Mouse (Mus musculus) G1E (cell line): ENCODE results near the gene Sprr2a3. TPM values are rescaled to one million over a fixed set of nuclear protein-coding genes. Genes with fewer than 3 reads are reported as not detected.
"Not testable (repeated sequence)": the region's sequence is repeated elsewhere in the genome, so short reads cannot be mapped to it uniquely, and the experiment has no call there.

Experiments
- ATAC-seq: 2 replicates; pipeline ENCODE4 v1.8.0; 2016; ENCODE audit warnings: mild to moderate bottlenecking; ENCODE audit not compliant: insufficient number of reproducible peaks, poor library complexity, low FRiP score, severe bottlenecking; ENCODE audit errors: extremely low read depth
- DNase-seq: peaks from one replicate; pipeline ENCODE4 v3.0.0; 2012; ENCODE audit warnings: low spot score
- H3K27me3 ChIP-seq: 2 replicates; pipeline ENCODE4 v1.6.1; 2012; ENCODE audit warnings: mild to moderate bottlenecking, low read length, inconsistent platforms; ENCODE audit not compliant: insufficient read depth
- H3K36me3 ChIP-seq: replicated peaks from 2 replicates; pipeline ENCODE3; 2012; ENCODE audit warnings: mild to moderate bottlenecking, inconsistent platforms
- H3K4me1 ChIP-seq: 2 replicates; pipeline ENCODE4 v1.6.1; 2012; ENCODE audit warnings: low read depth, low read length, inconsistent platforms, mixed read lengths; ENCODE audit not compliant: insufficient read depth
- H3K4me3 ChIP-seq: 2 replicates; pipeline ENCODE4 v1.5.1; 2012; ENCODE audit warnings: low read depth, mild to moderate bottlenecking, inconsistent platforms, low read length, moderate library complexity, mixed read lengths
- H3K9me3 ChIP-seq: replicated peaks from 2 replicates; pipeline ENCODE4 v1.6.1; 2012; ENCODE audit warnings: inconsistent platforms
- polyA plus RNA-seq: library from polyadenylated mRNA; stranded (reverse); fragments of >175 nt; gene quantifications from 2 replicates; pipeline ENCODE4 v1.2.3, GENCODE M21; 2012
- total RNA-seq, 2 experiments: library from RNA; stranded (forward) in 1 of 2; stranded (reverse) in 1 of 2; fragments of 200-1000 nt in 1 of 2; fragments of >200 nt in 1 of 2; fragmentation: Nextera tagmentation in 1 of 2; gene quantifications; 2 replicates each; pipeline ENCODE4 v1.2.3; 2014 to 2017

The Sprr2a3 gene
- total RNA-seq (2014; fragmentation: Nextera tagmentation) (not detected in 2 replicates), total RNA-seq (2017) (0.11 and 0.23 TPM in 2 replicates), polyA plus RNA-seq (not detected in 2 replicates)

DNA sequence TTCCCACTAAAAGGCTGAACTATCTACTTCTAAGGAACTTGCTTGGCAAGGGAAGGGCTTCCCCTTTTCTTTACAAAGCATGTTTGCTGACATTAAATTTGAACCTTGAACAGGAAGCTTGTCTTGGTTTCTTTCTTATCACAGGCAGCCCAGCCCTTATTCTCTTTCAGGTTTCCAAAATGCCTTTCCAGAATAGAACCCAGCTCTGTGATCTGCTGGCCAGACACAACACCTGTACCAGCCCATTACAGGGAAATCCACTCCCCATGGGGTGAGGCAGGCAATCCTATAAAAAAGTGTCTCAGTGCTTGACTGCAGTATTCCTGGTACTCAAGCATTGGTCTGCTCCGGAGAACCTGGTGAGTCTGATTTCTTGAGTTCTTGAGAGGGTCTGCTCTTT is at the start of gene Sprr2a3:
Gene Sprr2a3 (plus strand): TSS at position 317 of the 400 bp plus-strand sequence.
- not testable (repeated sequence) for H3K9me3 ChIP-seq, H3K4me3 ChIP-seq, ATAC-seq, H3K36me3 ChIP-seq, DNase-seq, H3K4me1 ChIP-seq, H3K27me3 ChIP-seq

DNA sequence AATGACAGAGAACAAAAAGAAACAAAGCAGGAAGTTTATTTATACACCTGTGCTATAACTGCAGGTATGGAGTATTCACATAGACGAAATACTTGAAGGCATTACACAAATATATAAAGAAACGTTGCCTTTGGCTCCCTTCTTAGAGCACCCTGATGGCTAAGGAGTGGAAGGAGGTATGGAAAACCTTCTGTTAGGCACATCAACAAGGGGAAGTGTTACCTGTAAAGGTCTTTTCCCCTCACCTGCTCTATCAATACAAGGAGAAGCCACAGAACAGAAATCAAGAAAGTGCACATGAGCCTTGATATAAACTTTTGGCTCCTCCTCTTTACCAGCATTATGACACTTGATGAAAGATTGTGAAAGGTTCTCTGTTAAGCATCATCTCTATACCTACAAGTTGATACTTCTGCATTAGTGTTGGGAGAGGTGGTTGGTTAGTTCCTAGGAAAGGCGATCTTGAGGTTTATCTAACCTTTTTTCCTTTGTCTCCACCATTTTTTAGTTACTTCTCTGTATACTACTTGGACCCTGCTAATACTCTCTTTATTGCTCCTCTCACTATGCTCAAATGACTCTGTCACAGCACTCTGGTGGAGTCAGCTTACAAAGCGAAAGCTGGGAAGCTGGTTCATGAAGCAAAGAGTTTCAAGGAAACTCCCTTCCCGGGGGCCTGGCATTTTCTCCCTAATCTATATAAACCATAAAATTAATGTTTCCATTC is 48.6 kb upstream of the Sprr2a3 start:
- DNase-seq, H3K36me3 ChIP-seq, H3K4me1 ChIP-seq, H3K4me3 ChIP-seq, H3K27me3 ChIP-seq, H3K9me3 ChIP-seq, ATAC-seq: not testable (repeated sequence)

DNA sequence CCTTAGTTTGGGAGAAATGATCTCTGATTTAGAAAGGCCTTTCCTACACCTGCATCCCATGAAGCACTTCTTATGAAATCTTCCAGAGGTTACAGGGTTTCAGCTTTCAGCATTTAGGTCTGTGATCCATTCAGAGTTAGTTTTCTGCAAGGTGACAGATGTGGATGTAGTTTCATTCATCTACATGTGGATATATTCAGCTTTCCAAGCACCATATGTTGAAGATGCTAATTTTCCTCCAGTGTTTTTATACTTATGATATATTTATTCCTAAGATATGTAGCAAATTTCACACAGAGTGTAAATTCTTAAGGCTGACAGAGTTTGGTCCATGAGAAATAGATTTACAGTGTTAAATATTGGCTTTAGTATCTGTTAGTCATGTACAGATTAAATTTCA is 46.5 kb upstream of the Sprr2a3 start:
- ATAC-seq, H3K4me1 ChIP-seq, H3K4me3 ChIP-seq, DNase-seq, H3K27me3 ChIP-seq, H3K9me3 ChIP-seq, H3K36me3 ChIP-seq: not testable (repeated sequence)

DNA sequence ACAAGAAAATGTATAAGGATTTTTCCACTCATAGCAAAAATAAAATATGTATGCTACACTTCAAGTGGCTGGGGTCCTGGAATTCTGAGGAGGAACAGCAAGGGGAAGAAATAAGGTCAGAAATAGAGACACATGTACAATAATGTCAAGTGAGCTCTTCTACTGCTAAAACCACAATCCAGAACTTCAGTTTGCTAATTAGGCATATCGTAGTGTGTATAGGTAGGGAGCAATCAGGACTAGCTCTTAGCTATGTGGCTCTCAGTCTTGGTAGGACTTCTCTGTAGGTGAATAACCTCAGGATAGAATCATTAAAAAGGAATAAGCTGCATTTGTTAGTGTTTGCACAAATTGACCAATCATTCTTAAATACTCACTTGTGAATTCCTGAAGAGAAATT is 46.0 kb upstream of the Sprr2a3 start:
- not testable (repeated sequence) for ATAC-seq, H3K4me1 ChIP-seq, H3K9me3 ChIP-seq, H3K27me3 ChIP-seq, H3K36me3 ChIP-seq, DNase-seq, H3K4me3 ChIP-seq

DNA sequence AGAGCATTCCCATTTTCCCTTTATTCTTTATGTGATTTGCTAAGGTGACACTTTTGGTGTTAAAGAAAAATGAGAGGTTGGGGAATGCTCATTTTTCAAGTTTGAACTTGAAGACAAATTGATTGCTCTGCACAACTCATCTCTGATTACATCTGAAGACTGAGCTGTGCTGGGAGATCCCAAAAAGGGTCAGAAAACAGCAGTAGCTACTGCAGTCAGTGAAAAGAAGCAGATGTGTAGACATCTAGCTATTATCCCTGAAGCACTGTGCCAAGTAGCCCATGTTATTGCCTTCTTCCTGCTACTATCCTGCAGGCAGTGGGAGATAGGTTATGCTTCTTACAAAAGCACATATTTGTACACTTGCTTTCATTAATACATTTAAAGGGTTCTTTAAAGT is 40.4 kb upstream of the Sprr2a3 start:
- not testable (repeated sequence) for H3K9me3 ChIP-seq, DNase-seq, H3K4me1 ChIP-seq, ATAC-seq, H3K27me3 ChIP-seq, H3K4me3 ChIP-seq, H3K36me3 ChIP-seq

DNA sequence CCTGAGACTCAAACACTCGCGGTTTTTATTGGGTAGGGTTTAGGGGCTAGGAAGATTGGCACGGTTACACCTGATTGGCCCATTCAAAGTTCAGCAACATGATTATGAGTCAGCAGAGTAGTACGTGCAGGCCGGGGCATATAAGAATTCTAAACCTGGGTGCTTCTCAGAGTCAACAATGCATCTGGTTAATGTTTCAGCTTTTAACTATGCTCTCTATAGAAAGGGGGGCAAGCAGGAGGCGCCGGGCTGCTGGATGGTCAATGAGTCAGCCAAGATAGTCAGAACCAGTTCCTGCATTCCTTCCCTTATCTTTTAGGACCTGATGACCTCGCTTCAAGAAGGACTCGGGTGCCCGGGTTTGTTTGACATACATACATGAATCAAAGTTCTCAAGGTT is 39.0 kb upstream of the Sprr2a3 start:
- H3K9me3 ChIP-seq, H3K4me1 ChIP-seq, DNase-seq, ATAC-seq, H3K27me3 ChIP-seq, H3K36me3 ChIP-seq, H3K4me3 ChIP-seq: not testable (repeated sequence)

DNA sequence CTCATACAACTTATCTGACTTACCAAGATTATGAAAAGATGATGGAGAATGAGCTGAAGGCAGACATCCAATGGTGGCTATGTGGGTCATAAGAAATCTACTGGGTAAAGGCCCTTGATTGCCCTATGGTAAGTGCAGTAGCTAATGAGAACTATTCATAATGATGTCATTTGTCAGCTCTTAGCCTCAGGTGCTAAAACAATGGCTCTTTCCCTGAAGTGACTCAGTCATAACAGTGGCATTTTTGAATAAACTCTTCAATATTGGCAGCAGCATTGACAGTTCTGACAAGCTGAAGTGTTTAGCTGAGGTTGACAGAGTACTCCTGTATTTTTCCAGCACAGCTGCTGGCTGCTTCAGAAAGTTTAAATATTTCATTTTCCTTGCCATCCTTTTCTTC is 36.7 kb upstream of the Sprr2a3 start:
- H3K27me3 ChIP-seq, ATAC-seq, H3K4me3 ChIP-seq, H3K4me1 ChIP-seq, H3K36me3 ChIP-seq, H3K9me3 ChIP-seq, DNase-seq: not testable (repeated sequence)

DNA sequence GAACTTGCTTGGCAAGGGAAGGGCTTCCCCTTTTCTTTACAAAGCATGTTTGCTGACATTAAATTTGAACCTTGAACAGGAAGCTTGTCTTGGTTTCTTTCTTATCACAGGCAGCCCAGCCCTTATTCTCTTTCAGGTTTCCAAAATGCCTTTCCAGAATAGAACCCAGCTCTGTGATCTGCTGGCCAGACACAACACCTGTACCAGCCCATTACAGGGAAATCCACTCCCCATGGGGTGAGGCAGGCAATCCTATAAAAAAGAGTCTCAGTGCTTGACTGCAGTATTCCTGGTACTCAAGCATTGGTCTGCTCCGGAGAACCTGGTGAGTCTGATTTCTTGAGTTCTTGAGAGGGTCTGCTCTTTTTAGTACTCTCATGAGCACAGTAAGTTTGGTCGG is 34.8 kb upstream of the Sprr2a3 start:
- not testable (repeated sequence) for H3K27me3 ChIP-seq, ATAC-seq, H3K4me1 ChIP-seq, DNase-seq, H3K36me3 ChIP-seq, H3K4me3 ChIP-seq, H3K9me3 ChIP-seq

DNA sequence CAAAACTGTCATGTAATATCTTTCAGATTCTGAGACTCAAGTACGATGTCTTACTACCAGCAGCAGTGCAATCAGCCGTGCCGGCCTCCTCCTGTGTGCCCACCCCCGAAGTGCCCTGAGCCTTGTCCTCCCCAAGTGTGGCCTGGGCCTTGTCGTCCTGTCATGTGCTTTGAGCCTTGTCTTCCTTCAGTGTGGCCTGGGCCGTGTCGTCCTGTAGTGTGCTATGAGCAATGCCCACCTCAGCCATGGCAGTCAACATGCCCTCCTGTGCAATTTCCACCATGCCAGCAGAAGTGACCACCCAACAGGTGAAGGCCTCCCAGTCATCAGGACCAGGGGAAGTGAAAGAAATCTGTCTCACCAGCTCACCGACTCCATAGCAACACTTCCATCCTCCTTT is 31.4 kb upstream of the Sprr2a3 start:
- H3K4me1 ChIP-seq, H3K4me3 ChIP-seq, ATAC-seq, H3K36me3 ChIP-seq, DNase-seq, H3K27me3 ChIP-seq, H3K9me3 ChIP-seq: not testable (repeated sequence)

DNA sequence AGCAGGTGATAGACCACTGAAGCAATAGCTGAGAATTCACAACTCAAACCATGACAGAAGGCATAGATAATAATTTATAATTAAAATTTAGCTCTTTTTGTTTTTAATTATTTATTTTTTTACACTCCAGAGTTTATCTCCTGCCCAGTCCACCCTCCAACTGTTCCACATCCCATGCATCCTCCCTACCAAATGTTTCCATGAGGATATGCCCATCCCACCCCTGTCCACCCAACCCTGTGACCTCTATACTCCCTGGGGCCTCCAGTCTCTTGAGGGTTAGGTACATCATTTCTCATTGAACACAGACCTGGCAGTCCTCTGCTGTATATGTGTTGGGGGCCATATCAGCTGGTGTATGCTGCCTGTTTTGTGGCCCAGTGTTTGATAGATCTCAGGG is 26.7 kb upstream of the Sprr2a3 start:
- not testable (repeated sequence) for H3K9me3 ChIP-seq, H3K27me3 ChIP-seq, H3K4me3 ChIP-seq, H3K36me3 ChIP-seq, DNase-seq, ATAC-seq, H3K4me1 ChIP-seq

DNA sequence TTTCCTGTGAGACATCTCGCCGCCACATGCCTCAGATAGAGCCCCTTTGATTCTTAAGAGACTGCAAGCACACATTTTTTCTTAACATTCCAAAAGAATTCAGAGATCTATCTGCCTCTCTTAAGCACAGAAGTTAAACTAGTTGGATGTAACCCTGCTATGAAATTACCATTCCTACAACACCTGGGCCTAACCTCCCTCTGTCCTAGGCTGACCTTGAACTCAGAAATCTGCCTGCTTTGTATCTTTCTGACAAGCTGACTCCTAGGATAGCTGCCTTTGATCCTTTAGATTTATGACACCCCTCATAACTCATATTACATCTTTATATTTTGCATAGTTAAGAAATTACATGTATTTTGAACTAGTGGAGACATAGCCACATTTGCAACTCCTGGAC is 21.8 kb upstream of the Sprr2a3 start:
- ATAC-seq, H3K9me3 ChIP-seq, H3K4me3 ChIP-seq, H3K36me3 ChIP-seq, H3K4me1 ChIP-seq, H3K27me3 ChIP-seq, DNase-seq: not testable (repeated sequence)

DNA sequence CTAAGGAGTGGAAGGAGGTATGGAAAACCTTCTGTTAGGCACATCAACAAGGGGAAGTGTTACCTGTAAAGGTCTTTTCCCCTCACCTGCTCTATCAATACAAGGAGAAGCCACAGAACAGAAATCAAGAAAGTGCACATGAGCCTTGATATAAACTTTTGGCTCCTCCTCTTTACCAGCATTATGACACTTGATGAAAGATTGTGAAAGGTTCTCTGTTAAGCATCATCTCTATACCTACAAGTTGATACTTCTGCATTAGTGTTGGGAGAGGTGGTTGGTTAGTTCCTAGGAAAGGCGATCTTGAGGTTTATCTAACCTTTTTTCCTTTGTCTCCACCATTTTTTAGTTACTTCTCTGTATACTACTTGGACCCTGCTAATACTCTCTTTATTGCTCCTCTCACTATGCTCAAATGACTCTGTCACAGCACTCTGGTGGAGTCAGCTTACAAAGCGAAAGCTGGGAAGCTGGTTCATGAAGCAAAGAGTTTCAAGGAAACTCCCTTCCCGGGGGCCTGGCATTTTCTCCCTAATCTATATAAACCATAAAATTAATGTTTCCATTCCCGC is 13.7 kb upstream of the Sprr2a3 start:
- not testable (repeated sequence) for ATAC-seq

More for the DNA sequence above, 13.7 kb upstream of the Sprr2a3 start:
- H3K4me1 ChIP-seq, DNase-seq, H3K36me3 ChIP-seq, H3K9me3 ChIP-seq, H3K4me3 ChIP-seq, H3K27me3 ChIP-seq: not testable (repeated sequence)
